Mouse (Mus musculus): ENCODE results near the gene Cds2.
A peak's percentile ranks its signal among the peaks of the same experiment; 100 is the strongest.
"Not testable (repeated sequence)": the region's sequence is repeated elsewhere in the genome, so short reads cannot be mapped to it uniquely, and the experiment has no call there.

Cds2 gene

GRCm38 (mm10) chr2:132291265-132291664 is 28.3 kb downstream of the Cds2 start:
- no peak for DNase-seq (ENCODE audit: low read depth, low spot score)

DNA sequence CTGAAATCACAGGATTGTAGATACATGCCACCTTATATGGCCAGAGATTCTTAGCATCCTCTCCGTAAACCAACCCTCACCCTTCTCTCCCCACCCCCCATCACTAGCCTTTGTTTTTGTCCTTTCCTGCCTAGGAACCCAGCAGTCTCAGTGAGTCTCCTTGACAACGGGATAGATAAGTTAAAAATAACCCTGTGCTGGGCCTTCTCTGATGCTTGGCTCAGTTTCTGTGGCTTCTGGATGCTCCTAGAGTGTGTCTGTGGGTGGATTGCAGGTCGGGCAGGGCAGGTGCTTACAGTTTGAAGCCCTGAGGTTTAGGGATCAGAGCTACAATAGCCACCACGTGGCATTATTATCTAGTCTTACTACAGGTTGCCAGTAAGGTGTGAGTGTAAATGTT is 29.1 kb downstream of the Cds2 start:
- DNase-seq (ENCODE audit: low read depth, low spot score): no peak

GRCm38 (mm10) chr2:132293694-132294450 is 30.9 kb downstream of the Cds2 start:
- DNase-seq (ENCODE audit: low read depth, low spot score): no peak

DNA sequence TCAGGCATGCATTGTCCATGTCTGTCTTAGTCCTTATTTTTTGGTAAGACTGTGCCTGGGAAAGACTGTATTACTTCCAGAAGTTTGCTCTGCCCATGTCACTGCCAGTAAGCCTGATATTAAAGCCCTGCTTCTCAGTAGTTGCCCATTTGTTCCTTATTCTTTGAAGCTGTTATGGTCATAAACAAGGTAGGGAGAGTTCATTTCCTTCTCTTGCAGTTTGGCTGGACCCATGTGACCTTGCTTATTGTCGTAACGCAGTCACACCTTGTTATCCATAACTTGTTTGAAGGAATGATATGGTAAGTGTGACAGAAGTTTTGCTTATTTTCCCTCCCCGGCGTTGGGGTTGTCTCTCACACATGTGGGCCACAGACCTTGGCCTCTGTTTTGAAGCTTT is 35.3 kb downstream of the Cds2 start:
- DNase-seq (ENCODE audit: low read depth, low spot score): no peak

DNA sequence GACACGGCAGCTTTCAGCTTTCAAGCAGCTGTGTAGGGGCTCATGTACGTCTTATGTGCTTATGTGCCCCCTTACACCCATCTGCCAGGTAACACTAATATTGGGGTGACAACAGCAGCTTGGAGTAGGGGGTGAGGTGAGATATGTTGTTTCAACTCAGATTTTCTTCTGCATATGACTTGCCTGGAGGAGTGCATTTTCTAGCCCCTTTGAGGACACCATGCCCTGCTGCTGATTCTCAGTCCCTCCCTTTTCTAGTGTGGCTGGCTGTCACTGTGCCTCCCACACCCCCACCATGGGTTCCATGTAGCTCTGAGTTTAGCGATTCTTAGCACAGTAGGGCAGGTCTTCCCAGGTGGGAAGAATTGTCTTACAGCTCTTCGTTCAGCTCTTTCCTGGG is 38.5 kb downstream of the Cds2 start:
- no peak for DNase-seq (ENCODE audit: low read depth, low spot score)

- no peak for DNase-seq (ENCODE audit: low read depth, low spot score)
Measured at GRCm38 (mm10) chr2:132305165-132305564, 42.2 kb downstream of the Cds2 start.

DNA sequence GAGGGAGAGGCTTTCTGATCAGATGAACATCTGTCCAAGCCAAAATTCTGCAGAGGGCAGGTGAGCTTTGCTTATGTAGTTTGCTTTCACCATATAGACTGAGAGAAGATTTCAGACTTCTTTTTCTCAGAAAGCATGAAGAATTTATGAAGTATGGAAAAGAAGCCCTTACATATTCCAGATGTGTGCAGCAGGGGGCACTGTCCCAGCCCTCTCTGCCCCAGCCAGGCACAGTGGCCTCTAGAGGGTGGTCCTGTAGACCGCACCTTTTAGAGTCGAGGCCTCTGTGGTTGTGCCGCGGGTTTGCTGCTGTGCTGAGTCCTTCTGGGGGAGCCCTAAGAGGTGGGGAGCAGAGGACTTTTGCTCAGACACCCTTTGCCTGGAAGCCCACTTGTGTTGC is 43.0 kb downstream of the Cds2 start:
- DNase-seq (ENCODE audit: low read depth, low spot score): no peak

DNA sequence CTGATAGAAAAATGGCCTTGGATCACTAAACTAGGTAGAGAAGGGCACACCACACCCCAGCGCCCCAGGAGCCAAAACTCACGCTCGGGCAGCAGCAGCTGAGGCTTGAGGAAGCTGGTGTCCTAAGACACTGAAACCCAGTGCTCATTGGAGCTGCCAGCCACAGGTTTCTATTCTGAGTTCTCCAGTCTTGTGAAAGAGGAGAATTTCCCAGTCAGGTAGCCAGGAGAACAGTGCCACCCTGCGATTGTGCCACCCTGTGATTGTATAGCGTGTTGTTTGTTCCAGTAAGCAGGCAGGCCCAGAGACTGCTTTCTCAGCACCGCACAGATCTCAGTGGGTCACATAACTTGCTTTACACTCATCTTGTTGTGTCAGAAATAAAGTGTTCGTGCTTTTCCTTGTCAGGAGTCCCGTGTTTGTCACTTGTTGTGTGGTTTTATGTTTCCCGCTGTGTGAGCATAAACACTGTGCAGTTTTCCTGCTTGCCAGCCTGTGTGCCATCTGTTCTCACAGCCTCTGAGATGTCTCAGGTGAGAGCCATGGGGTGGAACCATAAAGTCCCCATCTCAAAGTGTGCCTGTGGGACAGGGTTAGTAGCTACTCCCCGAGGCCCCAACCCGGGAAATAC is 44.4 kb downstream of the Cds2 start:
- no peak for DNase-seq (ENCODE audit: low read depth, low spot score)

GRCm38 (mm10) chr2:132308829-132309228 is 45.9 kb downstream of the Cds2 start:
- no peak for DNase-seq (ENCODE audit: low read depth, low spot score)

DNA sequence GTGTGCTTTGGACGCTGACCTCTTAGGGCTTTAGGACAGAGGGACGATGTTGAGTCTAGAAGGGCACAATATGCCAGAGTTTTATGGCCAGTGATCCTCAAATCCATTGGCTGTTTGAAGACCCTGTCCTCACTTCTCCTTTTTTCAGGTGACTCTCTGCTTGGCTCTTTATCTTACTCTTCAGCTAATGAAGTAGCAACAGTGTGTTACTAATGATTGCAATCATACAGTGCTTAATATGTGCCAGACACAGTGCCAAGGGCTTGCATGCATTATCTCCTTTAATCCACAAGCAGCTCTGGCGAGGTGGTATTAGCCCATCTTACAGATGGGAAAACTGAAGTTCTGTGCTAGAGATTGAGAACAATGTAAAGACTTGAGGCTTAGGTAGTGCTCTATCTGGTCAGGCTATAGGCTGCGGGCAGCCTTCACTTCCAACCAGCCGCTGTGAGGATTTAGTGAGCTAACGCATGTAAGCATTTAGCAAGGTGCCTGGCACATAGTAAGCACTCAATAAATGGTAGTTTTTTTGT is 46.5 kb downstream of the Cds2 start:
- no peak for DNase-seq (ENCODE audit: low read depth, low spot score)

DNA sequence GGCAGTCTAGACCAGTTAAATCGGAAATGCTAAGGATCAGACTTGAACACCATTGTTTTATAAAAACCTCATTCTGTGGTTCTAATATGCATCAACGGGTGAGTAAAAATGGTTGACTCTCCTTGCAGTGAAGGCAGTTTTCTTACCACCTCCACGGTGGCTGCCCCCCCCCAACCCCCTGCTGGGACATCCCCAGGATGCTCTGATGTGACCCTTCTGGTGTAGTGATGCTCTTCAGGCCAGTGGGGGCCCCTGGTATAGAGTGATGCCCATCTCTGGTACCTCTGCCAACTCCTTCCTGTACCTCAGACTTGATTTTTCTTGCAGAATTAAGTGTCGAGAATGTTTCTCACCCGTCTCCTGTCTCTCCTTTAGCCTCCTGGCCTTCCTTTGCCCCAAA is 49.7 kb downstream of the Cds2 start:
- DNase-seq (ENCODE audit: low read depth, low spot score): no peak

GRCm38 (mm10) chr2:132313568-132313967 is 50.6 kb downstream of the Cds2 start:
- DNase-seq (ENCODE audit: low read depth, low spot score): no peak

DNA sequence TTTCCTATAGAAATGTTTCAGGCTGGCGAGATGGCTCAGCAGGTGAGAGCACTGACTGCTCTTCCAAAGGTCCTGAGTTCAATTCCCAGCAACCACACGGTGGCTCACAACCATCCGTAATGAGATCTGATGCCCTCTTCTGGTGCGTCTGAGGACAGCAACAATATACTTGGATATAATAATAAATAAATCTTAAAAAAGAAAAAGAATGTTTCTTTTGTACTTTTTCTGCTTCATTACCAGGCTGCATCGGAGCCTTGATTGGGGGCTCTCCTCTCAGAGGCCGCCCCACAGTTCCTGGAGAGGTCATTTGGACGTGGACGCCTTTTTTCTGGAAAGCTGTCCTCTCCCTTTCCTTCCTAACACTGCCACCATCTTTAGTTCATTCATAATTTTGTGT is 51.1 kb downstream of the Cds2 start:
- DNase-seq (ENCODE audit: low read depth, low spot score): not testable (repeated sequence)

DNA sequence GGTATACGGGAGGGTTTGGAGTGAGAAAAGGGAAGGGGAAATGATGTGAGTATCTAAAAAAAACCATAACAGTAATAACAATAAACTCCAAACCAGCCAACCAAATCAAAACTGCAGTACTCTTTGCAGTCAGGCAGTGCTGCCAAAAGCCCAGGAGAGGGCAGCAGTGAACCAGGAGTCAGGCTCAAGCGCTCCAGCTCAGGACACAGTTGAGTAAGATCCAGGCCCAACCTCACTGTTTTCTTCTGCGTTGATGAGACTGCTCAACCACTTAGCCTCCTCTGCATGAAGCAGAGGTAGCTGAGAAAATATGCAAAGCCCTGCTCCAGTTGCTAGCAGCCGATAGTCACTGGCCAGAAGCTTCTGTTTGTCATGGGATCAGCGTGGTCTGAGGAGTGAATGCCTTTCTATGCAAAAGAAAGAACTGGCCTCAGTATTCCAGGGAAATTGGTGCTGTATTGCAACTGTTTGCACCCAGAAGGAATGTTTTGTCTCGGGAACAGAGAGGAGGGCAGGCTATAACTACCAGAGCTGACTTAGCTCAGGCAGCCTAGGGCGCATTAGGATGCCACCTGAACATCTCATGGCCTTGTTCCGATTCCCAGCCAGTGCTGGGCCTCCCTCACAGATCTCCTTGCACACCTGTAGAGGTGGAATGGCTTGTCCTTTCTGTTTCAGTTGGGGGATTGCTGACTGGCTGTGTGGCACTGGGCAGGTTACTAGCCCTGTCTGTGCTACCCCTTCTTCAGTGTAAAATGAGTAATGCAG is 53.3 kb downstream of the Cds2 start:
- DNase-seq (ENCODE audit: low read depth, low spot score): peak; percentile 34

DNA sequence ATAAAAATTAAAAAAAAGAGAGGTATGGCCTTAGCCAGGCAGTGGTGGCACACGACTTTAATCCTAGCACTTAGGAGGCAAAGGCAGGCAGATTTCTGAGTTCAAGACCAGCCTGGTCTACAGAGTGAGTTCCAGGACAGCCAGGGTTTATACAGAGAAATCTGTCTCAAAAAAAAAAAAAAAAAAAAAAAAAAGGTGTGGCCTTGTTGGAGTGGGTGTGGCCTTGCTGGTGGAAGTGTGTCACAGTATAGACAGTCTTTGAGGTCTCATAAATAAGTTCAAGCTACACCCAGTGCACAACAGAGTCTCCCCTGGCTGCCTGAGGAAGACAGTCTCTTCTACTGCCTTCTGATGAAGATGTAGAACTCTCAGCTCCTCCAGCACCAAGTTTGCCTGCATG is 54.2 kb downstream of the Cds2 start:
- DNase-seq (ENCODE audit: low read depth, low spot score): no peak

- no peak for DNase-seq (ENCODE audit: low read depth, low spot score)
Measured at GRCm38 (mm10) chr2:132320516-132320915, 57.6 kb downstream of the Cds2 start.

DNA sequence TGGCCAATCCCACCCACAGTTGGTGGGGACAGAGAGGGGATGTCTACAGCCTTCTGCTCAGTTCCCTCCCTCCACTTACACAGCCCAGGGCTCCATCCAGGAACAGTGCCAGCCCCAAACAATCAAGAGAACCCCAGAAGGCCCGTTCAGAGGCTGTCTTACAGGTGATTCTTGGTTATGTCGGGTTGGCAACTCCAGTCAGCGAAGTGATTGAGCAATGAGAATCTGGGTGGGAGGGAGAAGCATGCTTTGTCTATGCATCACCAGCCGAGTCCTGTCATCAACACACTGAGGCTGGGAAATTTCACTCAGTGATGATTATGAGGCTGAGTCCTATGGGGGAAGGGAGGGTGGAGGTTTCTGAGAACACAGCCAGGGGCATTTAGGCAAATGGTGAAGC is 60.6 kb downstream of the Cds2 start:
- DNase-seq (ENCODE audit: low read depth, low spot score): no peak

GRCm38 (mm10) chr2:132337202-132337601 is 74.3 kb downstream of the Cds2 start:
- no peak for DNase-seq (ENCODE audit: low read depth, low spot score)

GRCm38 (mm10) chr2:132340350-132340749 is 77.4 kb downstream of the Cds2 start:
- no peak for DNase-seq (ENCODE audit: low read depth, low spot score)

DNA sequence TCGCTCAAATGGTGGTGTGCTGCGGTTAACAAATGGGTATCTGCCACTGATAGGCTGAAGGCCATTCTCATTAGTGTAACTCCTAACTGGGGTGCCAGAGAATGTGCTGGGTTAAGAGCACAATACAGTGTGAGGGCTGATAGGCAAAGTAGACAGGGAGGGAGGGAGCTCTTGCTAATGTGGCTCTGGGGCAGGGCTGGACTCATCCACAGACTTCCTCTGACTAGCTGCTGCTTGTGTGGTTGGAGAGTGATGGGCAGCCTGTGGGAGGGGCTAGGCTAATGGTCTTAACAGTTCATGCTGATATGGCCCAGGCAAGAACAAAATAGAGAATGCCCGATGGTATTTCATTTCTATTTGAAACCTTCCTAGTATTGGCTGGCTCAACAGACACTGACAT is 78.3 kb downstream of the Cds2 start:
- DNase-seq (ENCODE audit: low read depth, low spot score): no peak

- no peak for DNase-seq (ENCODE audit: low read depth, low spot score)
Measured at GRCm38 (mm10) chr2:132343846-132344245, 80.9 kb downstream of the Cds2 start.
